Mouse (Mus musculus) spleen, postnatal 10 days (tissue): Measurements from ENCODE around the gene Mgat5b.
"Not testable (repeated sequence)": the region's sequence is repeated elsewhere in the genome, so short reads cannot be mapped to it uniquely, and the experiment has no call there.

Experiments used
- DNase-seq, 2 experiments: peaks; one replicate each; pipeline ENCODE4 v3.0.0; 2021 to 2022; ENCODE audit warnings: low spot score in 2 of 2

The Mgat5b gene

DNA sequence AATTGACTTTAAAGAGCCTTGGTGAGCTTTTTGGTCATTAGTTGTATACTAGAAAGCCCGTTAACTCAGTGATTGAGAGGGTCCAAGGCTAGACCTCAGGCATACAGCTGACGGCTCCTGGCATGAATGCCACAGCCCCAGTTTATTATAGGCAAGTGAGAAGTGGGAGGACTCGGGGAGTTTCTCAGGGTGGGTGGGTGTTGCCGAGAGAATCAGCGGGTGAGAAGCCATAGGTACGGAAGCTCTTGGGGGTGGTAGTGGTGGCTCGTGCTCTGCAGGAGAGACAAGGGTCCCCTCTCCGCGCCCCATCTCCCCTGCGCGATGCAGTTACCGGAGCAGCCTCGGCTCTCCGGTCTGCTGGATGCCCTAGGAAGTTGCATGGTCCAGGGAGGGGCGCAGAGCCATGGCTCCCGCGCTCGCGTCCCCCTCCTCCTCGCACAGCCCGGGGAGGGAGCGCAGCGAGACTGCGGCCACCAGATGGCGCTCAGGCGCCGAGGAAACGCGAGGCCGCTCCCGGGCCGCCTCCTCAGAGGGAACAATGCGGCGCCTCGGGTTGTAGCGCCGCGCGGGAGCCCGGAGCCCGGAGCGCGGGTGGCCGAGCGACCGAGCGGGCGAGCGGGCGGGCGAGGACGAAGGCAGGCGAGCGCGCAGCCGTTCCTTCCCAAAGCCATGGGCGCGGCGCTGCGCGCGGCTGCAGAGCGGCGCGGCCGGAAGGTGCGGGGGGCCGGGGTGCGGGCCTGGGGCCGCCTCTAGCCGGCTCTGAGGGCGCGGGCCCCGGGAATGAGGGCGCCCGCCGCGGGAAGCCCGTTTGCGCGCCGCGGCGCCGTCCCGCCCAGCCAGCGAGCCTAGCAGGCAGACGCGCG lies at the start of gene Mgat5b:
TSS of gene Mgat5b (plus strand) at position 541 of the 863 bp plus-strand sequence.
- peak; percentile 66 to 83 for DNase-seq

DNA sequence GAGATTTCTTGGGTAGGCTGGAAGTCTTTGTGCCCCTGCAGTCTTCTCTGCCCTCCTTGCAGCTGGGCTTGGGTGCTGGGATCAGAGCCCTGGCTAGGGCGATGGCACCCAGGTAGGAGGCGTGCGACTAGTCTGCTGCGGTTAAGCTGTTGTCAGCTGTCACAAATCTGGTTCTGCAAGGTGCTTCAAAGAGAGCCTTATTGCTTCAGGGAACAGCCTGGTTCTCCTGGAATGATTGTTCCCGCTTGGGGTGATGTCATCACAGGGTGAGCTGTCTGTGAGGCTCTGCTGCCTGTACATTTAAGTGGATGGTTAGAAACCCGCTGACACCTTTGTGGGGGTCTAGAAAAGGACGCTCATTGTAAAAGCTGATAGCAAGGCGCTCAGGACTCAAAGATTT lies 49.4 kb upstream of the Mgat5b start:
- DNase-seq = no peak

DNA sequence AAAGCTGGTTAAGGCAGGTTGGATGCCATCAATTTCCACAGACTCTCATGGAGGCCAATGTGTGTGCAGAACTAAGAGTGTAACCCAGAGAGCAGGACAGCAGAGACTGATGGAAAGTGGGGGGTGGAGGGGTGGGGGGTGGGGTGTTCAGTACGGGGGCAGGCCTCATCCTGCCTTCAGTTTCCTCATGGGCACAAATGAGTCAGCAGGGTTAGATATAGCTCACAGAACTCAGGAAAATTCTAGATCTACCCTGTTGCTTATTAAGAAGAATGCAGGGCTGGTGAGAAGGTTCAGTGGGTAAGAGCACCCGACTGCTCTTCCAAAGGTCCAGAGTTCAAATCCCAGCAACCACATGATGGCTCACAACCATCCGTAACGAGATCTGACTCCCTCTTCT lies 49.0 kb upstream of the Mgat5b start:
- DNase-seq = no peak

DNA sequence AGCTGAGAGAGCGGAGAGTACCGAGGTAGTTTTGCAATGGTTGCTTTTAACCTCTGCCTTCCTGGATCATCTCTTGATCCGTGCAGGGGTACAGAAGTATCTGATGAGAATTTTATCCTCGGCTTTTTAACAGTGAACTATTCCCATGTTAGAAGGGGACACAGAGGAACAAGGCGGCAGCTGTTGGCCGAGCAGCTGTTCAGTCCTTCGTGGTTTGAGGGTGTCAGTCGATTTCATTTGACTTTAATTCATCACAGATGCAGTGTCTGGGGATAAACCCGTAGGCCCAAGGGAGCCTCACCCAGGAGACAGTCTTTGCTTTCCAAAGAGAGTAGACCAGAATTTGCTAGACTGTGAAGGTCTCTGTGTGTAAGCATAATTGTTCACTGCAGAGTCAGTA lies 47.1 kb upstream of the Mgat5b start:
- no peak for DNase-seq

DNA sequence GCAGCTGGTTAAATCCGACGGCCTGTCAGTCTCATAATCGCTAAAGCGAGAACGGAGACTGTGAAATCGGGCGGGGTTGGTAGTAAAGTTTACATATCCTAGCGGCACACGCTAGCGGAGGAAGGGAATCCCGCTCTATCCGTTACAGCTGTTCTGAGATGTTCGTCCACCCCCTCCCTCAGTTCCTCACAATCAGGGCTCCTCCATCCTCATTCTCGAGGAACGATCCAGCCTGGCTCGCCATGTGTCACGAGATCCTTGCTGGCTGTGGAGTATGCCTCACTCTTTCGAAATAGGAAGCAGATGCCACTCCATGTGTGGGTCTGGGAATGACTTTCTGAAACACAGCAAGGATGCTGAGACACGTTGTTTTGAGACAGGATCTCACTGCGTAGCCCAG lies 44.7 kb upstream of the Mgat5b start:
- DNase-seq = no peak

DNA sequence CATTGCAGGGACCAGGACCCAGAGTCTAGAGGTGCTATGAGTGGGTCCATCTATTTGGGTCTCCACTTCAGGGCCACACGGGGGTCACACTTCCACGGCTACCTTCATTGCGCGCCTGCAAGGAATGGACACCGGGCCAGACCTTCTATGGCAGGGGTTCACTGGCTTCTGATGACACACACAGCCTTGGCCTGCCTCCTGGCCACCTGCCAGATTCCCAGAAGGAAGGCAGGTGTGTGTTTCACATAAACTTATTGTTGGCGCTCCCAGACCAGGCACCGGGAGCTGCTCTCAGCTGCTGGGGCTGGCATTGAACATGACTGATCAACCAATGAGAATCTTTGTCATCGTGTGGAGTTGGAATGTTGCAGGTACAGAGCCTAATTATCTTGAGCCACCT lies 40.2 kb upstream of the Mgat5b start:
- DNase-seq = no peak

DNA sequence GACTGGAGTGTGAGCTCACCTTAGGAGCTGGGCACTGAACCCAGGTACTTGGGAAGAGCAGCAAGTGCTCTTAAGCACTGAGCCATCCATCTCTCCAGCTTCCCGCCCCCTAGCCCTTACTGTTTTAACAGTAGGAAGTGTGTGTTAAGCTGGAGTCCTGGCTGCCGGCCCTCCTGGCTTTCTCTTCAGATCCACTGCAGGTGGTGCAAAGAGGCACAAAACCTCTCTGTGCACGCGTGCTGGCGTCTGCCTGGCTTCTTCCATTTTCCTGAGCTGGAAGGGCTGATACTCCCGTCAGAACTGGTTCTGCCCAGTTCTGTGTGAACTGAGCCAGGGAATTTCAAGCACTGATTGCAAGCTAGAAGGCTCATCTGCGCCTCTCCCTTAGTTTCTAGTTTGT lies 37.8 kb upstream of the Mgat5b start:
- no peak for DNase-seq

DNA sequence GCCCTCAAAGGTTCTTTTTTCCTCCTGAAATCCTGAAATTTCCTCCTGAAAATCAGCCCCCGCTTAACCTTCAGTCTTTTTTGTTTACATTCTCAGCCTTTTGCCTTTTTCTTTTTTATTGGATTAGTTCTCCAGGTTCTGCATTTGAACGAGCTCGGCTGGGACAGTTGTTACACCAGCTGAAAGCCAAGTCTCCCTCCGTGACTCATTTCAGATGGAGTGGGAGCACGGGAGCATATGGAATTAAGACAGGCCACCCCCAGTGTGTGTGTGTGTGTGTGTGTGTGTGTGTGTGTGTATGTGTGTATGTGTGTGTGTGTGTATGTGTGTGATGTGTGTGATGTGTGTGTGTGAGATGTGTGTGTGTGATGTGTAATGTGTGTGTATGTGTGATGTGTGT lies 37.2 kb upstream of the Mgat5b start:
- no peak for DNase-seq

DNA sequence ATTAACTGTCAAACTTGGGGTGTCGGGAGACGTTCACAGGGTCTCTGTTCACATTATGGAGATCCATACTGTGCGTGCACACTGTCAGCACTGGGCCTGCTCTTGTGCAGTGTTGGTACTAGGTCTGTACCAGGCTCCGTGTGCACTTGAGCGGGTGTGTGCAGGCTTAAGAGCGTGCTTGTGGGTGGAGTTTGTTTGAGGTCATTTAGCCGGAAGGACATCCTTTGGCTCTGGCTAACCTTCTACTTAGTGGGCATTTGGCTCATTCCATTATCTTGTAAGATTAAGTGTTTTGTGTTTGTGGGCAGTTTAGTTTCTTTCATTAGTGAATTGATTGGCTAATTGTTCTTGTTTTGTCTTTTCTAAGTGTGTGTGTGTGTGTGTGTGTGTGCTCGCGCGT lies 36.2 kb upstream of the Mgat5b start:
- no peak for DNase-seq

DNA sequence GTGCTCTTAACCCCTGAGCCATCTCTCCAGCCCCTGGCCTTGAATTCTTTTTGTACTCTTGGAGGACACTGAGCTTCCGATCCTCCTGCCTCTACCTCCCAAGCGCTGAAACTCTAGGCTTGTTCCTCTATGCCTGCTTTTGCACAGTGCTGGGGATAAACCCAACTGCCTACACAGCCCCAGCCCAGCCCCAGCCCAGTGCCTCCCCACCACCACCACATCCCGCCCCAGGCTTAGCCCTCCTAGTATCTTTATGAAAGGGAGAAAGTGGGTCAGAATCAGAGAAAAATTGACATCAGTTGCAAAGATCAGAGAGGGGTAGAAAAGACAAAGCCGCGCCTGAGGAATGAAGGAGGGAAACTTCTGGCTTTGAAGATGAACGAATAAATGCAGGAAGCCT lies 34.6 kb upstream of the Mgat5b start:
- DNase-seq = no peak

DNA sequence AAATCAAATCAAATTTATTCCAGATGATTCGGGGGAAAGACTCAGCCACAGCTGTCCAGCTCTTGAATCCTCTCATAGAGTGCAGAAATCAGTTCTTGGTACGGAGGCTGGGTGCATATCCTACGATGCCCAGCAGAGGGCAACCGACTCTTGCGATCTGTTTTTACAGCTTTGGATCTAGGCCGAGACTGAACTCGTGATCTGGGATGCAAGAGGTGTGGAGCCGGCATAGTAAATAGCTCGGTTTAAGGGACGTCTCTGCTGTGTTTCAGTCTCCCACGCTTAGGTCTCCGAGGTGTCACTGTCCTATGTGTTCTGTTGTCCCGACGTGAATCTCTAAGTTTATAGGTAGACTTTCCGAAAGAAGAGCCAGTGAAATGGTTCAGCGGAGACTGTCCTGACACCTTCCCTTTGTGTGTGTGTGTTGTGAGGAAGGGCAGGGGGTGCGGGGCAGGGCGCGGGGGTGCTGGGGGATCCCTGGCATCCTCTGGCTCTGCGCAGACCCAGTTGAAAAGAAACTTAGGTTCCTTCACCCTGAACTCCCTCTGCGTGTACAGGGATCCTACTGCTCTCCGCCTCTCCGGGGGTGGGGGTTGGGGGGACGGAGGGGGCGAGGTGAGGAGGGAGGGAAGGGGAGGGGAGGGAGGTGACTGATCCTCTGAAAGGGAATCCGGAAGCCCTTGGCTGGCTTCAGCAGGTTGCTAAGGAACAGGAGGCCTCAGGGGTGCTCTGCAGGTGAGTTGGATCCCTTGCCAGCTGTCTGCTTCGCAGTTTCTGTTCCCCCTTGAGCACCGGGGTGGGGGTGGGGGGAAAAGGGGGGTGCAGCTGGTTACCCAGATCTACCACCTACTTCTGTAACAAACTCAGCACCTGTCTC lies 33.1 kb upstream of the Mgat5b start:
- peak; percentile 49 to 74 for DNase-seq

DNA sequence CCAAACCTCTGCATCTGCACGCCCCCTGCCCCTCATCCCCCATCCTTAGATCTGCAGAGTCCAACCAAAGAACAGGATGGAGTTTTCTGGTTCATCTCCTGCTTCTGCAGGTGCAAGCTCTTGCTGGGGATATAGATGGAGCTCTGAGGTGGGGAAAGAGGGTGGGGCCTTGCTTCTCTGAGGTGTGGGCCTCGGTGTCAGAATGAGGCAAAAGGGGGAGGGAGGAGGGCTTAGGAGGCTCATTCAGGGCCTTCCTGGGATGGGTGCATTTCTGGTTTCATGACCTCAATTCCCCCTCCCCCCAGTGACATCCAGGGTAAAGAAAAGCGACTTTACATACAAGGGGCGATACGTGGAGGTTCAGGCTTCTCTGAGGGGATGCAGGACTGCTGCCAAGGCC lies 31.5 kb upstream of the Mgat5b start:
- no peak for DNase-seq

DNA sequence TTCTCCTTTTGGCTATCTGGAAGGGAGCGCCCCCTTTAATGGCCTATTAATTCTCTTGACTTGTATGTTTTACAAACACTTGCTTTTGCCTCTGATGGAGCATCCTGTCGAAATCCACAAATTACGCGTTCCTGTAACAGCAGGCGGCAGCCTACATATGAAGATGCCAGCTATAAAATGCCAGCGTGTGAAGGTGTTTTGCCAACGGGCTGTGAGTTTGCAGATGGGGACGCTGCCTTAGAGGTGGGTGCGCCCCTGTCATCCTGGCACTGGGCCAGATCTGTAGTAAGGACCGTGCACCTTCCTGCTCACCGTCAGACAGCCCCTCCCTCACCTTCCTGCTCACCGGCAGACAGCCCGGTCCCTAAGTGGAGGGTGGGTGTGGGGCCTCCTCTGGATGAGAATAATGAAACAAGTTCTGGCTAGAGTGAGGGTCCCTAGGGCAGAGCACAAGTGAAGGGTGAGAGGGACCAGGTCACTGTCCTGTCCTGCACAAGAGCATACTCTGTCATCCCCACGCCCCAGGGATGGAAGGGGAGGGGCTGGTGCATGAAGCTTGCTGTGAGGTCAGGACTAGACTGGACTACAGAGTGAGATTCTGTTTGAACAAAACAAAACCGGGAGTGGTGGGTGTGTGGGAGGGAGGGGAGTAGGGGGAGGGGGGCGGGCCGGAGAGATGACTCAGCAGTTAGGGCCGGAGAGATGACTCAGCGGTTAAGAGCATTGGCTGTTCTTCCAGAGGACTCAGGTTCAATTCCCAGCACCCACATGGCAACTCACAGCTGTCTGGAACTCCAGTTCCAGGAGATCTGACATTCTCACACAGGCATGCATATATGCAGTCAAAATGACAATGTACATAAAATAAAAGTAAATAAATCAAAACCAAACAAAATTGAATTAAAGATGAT lies 24.9 kb upstream of the Mgat5b start:
- DNase-seq = no peak

DNA sequence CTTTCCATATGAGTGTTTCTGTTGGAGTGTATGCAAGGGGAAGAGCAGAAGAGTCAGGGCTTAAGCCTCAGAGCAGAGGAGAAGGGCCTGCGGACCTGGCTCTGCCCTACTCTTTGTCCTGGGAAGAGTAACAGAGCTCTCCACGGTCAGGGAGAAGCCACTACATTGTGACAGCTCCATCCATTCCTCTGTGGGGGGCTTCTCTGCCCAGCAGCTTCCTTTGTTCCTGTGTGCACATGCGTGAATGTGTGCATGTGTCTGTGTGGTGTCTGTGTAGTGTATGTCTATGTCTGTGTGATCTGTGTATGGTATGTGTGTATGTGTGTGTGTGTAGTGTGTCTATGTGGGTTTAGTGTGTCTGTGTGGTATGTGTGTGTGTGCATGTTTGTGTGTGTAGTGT lies 23.3 kb upstream of the Mgat5b start:
- DNase-seq = no peak

DNA sequence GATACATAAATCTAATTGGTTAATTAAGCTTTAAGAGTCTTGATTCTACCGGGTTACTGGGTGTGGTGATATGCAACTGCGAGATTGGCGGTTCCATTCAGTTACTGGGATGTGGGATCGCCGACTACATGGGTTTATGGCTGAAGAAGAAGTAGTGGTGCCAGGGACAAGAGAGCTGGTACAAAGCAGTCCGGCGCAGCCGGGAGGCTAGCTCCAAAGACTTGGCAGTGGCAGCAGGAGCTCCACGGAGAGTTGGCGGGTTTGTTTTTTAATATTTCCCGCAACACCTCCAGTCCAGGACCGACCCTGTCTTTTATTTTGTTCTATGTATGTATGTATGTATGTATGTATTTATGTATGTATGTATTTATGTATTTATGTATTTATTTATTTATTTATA lies 19.4 kb upstream of the Mgat5b start:
- no peak for DNase-seq

DNA sequence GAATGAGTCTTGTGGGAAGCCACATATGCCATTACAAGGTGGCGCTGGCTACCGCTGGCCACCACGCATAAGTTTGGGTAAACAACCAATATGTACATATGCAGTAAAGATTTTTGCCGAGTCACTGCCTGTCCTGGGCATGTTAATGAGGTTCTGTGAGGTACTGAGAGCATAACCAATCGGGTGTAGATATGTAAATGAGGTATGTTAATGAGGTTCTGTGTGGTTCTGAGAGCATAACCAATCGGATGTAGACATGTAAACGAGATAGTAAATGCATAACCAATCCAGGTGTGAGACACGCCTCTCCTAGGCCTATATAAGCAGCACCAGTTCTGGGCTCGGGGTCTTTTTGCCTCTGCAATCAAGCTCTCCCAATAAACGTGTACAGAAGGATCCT lies 16.1 kb upstream of the Mgat5b start:
- DNase-seq = not testable (repeated sequence)

DNA sequence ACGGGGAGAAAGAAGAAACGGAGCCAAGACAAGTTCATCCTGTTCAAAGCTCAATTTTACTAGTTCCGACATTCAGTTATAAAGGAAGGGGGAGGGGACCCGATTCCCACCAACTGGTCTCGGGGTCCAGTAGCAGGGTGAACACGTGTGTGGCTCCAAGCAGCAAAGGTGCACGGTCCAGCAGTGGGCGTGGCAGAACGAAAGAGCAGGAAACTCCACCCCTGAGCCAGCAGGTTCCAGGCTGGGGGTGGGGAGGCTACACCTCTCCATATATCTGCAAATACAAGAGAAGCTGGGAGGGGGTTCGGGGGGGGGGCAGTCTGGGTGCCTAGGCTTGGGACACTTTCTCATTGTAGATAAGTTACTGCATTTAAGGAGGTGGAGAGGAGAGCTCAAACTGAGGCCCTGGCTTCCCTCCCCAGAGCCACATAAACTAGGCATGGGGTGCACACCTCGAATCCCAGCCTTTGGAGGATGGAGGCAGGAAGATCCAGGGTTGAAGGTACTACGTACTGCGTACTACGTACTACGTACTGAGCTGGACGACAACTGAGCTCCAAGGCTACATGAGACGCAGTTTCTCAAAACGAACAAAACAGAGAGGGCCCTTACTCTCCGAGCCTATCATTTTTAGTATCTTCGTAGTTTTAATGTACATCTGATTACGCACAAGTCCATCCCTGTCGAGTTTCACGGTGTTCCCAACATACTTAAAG lies 12.8 kb upstream of the Mgat5b start:
- no peak for DNase-seq

DNA sequence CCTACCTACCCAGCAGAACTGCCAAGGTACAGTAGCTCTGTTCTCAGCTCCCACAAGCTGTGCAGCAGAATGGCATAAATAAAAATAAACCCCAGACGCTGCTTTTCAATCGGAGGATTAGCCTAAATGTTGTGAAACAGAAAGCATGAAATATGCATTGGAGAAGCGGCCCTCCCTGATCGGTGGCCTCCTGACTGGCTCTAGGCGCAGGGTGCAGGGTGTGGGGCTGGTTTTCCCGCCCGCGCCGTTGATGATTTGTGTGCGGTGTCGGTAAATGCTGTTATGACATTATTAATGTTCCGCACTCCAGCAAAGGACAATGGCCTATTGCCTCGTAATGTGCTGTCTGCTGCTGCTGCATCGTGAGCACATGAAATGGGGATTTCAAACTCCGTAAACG lies 5.1 kb upstream of the Mgat5b start:
- DNase-seq = no peak

DNA sequence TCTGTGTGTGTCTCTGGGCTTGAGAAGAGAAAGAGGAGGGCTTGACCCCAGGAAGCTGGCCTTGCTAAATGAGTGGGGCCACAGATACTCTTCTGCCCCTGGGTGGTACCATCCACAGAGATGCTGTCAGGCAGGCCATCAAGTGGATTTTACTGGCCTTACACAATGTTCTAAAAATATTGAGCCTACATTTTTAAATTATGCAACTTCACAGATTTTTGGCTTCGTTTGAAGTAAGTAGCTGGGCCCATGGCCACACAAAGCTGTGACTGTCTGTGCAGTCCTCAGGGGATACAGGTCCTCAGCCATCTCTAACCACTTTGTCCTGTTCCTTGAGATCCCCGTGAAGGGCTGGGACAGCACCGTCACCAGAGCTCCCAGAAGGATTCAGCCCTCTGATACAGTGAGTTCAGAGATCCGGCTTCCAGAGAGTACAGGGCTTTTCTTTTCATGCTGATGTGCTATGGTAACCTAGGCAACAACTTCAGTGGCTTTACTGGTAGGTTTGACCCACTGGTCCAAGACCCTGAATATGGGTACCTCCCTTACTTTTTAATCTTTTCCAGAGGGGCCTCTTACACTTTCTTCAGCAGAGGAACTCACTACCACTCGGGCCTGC lies 4.3 kb upstream of the Mgat5b start:
- no peak for DNase-seq

DNA sequence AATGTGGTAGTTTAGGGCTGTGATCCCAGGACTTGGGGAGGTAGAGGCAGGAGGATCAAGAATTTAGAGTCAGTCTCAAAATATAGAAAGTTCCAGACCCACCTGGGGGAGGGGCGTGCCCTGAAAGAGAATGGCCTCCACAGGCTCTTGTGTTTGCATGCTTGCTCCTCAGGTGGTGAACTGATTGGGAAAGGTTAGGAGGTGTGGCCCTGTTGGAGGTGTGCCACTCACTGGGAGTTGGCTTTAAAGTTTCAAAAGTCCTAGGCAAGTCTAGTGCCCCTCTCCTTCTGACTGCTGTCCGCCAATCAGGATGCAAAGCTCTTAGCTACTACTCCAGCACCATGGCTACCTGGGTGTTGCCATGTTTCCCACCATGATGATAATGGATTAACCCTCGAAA lies 3.4 kb upstream of the Mgat5b start:
- no peak for DNase-seq

DNA sequence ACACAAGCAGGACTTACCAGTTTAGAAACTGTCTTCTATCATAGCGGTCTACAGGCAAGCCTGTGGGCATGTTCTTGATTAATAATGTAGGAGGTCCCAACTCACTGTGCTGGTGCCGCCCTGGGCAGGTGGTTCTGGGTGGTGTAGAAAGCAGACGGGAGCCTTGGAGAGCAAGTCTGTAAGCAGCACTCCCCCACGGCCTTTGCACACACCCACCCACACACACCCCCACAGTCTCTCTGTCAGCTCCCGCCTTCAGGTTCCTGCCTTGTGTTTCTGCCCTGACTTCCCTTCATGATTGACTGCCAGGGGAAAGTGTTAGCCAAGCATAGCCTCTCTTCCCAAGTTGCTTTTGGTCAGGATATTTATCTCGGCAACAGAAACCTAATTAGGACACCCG lies 1.3 kb upstream of the Mgat5b start:
- DNase-seq = no peak
